In the genomic region with DNA sequence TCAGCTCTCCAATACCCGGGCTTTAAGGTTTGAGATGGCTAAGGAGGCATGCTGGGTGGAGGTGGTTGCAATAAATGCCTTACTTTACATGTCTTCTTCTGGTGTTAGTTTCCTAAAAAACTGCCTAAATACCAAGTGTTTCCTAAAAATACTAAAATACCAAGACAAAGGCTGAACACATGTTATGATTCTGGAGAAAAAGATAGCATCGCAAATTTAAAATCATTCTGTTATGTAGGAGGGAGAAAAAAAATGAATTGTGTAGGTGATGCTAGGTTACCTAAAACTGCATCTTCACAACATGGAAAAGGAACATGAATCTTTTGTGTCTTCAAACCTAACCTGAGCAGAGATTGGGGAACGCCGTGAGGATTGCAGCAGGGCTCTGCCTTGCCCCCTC, we compare ENCODE assay signal across 22 mouse cellular contexts.
"Had no signal": no experiment of that assay in that cellular context is flagged by ENCODE, and none has a peak within 500 bp of the region (broad histone marks: within the 10 kb centered on the region; RNA-seq: fewer than 3 reads in every experiment).

No protein-coding gene starts in this region.

- H3K36me3 ChIP-seq: limb, embryonic 12.5 days; limb, embryonic 15.5 days; midbrain, embryonic 13.5 days; neural tube, embryonic 12.5 days; neural tube, embryonic 15.5 days had no signal

- H3K27me3 ChIP-seq: limb, embryonic 12.5 days; limb, embryonic 15.5 days; midbrain, embryonic 13.5 days; neural tube, embryonic 12.5 days; neural tube, embryonic 15.5 days had no signal

- ATAC-seq: inflammation-experienced regulatory T-cells, adult 6 months; intestine, embryonic 16.5 days; liver, postnatal 0 days; lung, postnatal 0 days had no signal

- H3K9ac ChIP-seq: limb, embryonic 12.5 days; limb, embryonic 15.5 days; liver, embryonic 14.5 days; liver, postnatal 0 days; lung, embryonic 14.5 days; midbrain, embryonic 13.5 days; neural tube, embryonic 12.5 days; neural tube, embryonic 15.5 days had no signal

- H3K9me3 ChIP-seq: limb, embryonic 12.5 days; limb, embryonic 15.5 days; midbrain, embryonic 13.5 days; neural tube, embryonic 12.5 days; neural tube, embryonic 15.5 days had no signal

- H3K4me1 ChIP-seq: limb, embryonic 12.5 days; limb, embryonic 15.5 days; neural tube, embryonic 12.5 days had no signal

- H3K4me3 ChIP-seq: layer of hippocampus, adult 2 months; limb, embryonic 12.5 days; limb, embryonic 15.5 days; midbrain, embryonic 13.5 days; neural tube, embryonic 12.5 days; neural tube, embryonic 15.5 days had no signal

- DNase-seq: kidney, adult 18-20 months; kidney, postnatal 25 days; left cerebral cortex, postnatal 4 days; liver, postnatal 0 days; lung, embryonic 14.5 days; right cerebral cortex, postnatal 25 days; thymus, adult 2 months; thymus, postnatal 14 days; thymus, postnatal 4 days had no signal

- H3K4me2 ChIP-seq: limb, embryonic 12.5 days; limb, embryonic 15.5 days; liver, embryonic 11.5 days; lung, embryonic 14.5 days; midbrain, embryonic 13.5 days; neural tube, embryonic 12.5 days; neural tube, embryonic 15.5 days had no signal

- H3K27ac ChIP-seq: kidney, postnatal 0 days; layer of hippocampus, adult 2 months; limb, embryonic 12.5 days; limb, embryonic 15.5 days; liver, embryonic 14.5 days; macrophage; midbrain, embryonic 13.5 days; neural tube, embryonic 12.5 days; neural tube, embryonic 15.5 days had no signal
